38 mouse cellular contexts compared by ENCODE assay signal in the genomic region with DNA sequence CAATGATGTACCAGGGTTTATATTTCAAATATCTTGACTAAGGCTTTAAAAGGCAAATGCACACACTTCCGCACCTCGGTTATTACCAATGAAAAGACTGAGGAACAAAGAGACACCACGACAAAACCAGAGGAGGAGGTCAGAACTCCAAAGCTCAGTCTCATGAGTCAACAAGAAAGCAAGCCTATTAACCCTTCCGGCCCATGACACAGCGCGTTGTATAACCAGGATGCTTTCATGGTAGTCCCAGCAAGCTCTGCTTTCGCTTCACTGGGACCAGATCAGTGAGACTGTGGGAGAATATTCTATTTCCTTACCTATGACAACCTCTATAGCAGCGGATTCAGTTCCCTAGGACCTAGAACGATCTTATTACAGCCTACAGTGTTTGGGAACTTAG. TPM values are rescaled to one million over a fixed set of nuclear protein-coding genes. Genes with fewer than 3 reads are reported as not detected.
DNase-seq lines count a peak whose midpoint lies in the region; ATAC-seq and TF ChIP-seq lines count a peak whose summit lies in the region.
"Had no signal": no experiment of that assay in that cellular context is flagged by ENCODE, and none has a peak within 500 bp of the region (broad histone marks: within the 10 kb centered on the region; RNA-seq: fewer than 3 reads in every experiment).

No protein-coding gene starts in this region.

- H3K4me1 ChIP-seq in hindbrain, embryonic 10.5 days (replicated peaks) = peaks cover 91% of the 10 kb centered on the region
- no peaks in the 10 kb centered on the region for H3K4me1 ChIP-seq in hindbrain, postnatal 0 days (ENCODE audit: insufficient read depth, low read length)
- no peaks in the 10 kb centered on the region; the same call in 1 of the 2 replicates for H3K4me1 ChIP-seq in liver, embryonic 16.5 days (ENCODE audit: control insufficient read depth, low read depth, low read length)
- peaks cover 11% of the 10 kb centered on the region; the same call in 1 of the 2 replicates for H3K4me1 ChIP-seq in liver, embryonic 12.5 days
- H3K4me1 ChIP-seq in midbrain, embryonic 14.5 days (ENCODE audit: control insufficient read depth, insufficient read depth, low read length) = peaks cover 36% of the 10 kb centered on the region
- H3K4me1 ChIP-seq in midbrain, embryonic 15.5 days = peaks cover 15% of the 10 kb centered on the region

- no peak overlapping the region for H3K4me3 ChIP-seq in hindbrain, embryonic 10.5 days
- no peak overlapping the region for H3K4me3 ChIP-seq in hindbrain, postnatal 0 days (ENCODE audit: low read length)
- H3K4me3 ChIP-seq in liver, embryonic 16.5 days (ENCODE audit: low read depth, low read length) = no peak overlapping the region
- no peak overlapping the region for H3K4me3 ChIP-seq in liver, embryonic 12.5 days
- no peak overlapping the region for H3K4me3 ChIP-seq in midbrain, embryonic 14.5 days (replicated peaks; ENCODE audit: low read depth, low read length)
- no peak overlapping the region for H3K4me3 ChIP-seq in midbrain, embryonic 15.5 days
- H3K4me3 ChIP-seq: embryonic facial prominence, embryonic 13.5 days; heart, embryonic 13.5 days; hindbrain, embryonic 12.5 days; limb, embryonic 13.5 days; liver, embryonic 15.5 days; megakaryocyte, embryonic 14.5 days had no signal

- H3K9me3 ChIP-seq in hindbrain, embryonic 10.5 days = no peaks in the 10 kb centered on the region
- no peaks in the 10 kb centered on the region for H3K9me3 ChIP-seq in hindbrain, postnatal 0 days (ENCODE audit: low read length)
- H3K9me3 ChIP-seq in liver, embryonic 16.5 days (replicated peaks; ENCODE audit: control insufficient read depth, low read length) = no peaks in the 10 kb centered on the region
- no peaks in the 10 kb centered on the region for H3K9me3 ChIP-seq in liver, embryonic 12.5 days (replicated peaks)
- H3K9me3 ChIP-seq in midbrain, embryonic 14.5 days (ENCODE audit: control insufficient read depth, low read length) = no peaks in the 10 kb centered on the region
- no peaks in the 10 kb centered on the region for H3K9me3 ChIP-seq in midbrain, embryonic 15.5 days
- H3K9me3 ChIP-seq: embryonic facial prominence, embryonic 13.5 days; heart, embryonic 13.5 days; hindbrain, embryonic 12.5 days; limb, embryonic 13.5 days; liver, embryonic 15.5 days; megakaryocyte, embryonic 14.5 days had no signal

- no peak overlapping the region for H3K9ac ChIP-seq in hindbrain, postnatal 0 days (replicated peaks; ENCODE audit: low read length)
- no peak overlapping the region for H3K9ac ChIP-seq in liver, embryonic 16.5 days (ENCODE audit: low read depth, low read length)
- no peak overlapping the region for H3K9ac ChIP-seq in liver, embryonic 12.5 days
- no peak overlapping the region for H3K9ac ChIP-seq in midbrain, embryonic 14.5 days (replicated peaks; ENCODE audit: low read length)
- H3K9ac ChIP-seq in midbrain, embryonic 15.5 days = no peak overlapping the region
- H3K9ac ChIP-seq: embryonic facial prominence, embryonic 13.5 days; forebrain, postnatal 0 days; heart, embryonic 13.5 days; hindbrain, embryonic 12.5 days; limb, embryonic 13.5 days; liver, embryonic 15.5 days had no signal

- H3K27me3 ChIP-seq in hindbrain, embryonic 10.5 days (ENCODE audit: insufficient read depth, poor library complexity, severe bottlenecking) = no peaks in the 10 kb centered on the region
- no peaks in the 10 kb centered on the region for H3K27me3 ChIP-seq in hindbrain, postnatal 0 days (ENCODE audit: insufficient read depth, low read length)
- H3K27me3 ChIP-seq in liver, embryonic 16.5 days (ENCODE audit: control insufficient read depth, insufficient read depth, low read depth, low read length) = no peaks in the 10 kb centered on the region
- H3K27me3 ChIP-seq in liver, embryonic 12.5 days (replicated peaks) = no peaks in the 10 kb centered on the region
- H3K27me3 ChIP-seq in midbrain, embryonic 14.5 days (ENCODE audit: control insufficient read depth, insufficient read depth, low read length) = no peaks in the 10 kb centered on the region
- H3K27me3 ChIP-seq in midbrain, embryonic 15.5 days (replicated peaks) = no peaks in the 10 kb centered on the region
- H3K27me3 ChIP-seq: embryonic facial prominence, embryonic 13.5 days; hindbrain, embryonic 12.5 days; liver, embryonic 15.5 days; megakaryocyte, embryonic 14.5 days had no signal

- DNase-seq in hindbrain, embryonic 10.5 days (ENCODE audit: low spot score) = peak; percentile 43
- DNase-seq in hindbrain, postnatal 0 days (ENCODE audit: low spot score) = no peak
- peak; percentile 31 for DNase-seq in midbrain, embryonic 14.5 days
- DNase-seq: adrenal gland, adult 2 months; adrenal gland, postnatal 36 days; B cell, adult 2 months; cerebellum, adult 2 months; cerebellum, postnatal 14 days; forebrain, postnatal 0 days; heart, postnatal 10 days; kidney, postnatal 4 days; lung, postnatal 36 days; thymus, adult 2 months; thymus, postnatal 36 days had no signal

- peak overlapping the region; percentile 86 for H3K27ac ChIP-seq in hindbrain, embryonic 10.5 days
- H3K27ac ChIP-seq in hindbrain, postnatal 0 days = no peak overlapping the region
- H3K27ac ChIP-seq in liver, embryonic 16.5 days (ENCODE audit: low read length) = no peak overlapping the region
- no peak overlapping the region for H3K27ac ChIP-seq in liver, embryonic 12.5 days
- no peak overlapping the region for H3K27ac ChIP-seq in midbrain, embryonic 14.5 days (replicated peaks; ENCODE audit: low read depth, low read length)
- H3K27ac ChIP-seq in midbrain, embryonic 15.5 days = no peak overlapping the region
- H3K27ac ChIP-seq: embryonic facial prominence, embryonic 13.5 days; heart, embryonic 13.5 days; hindbrain, embryonic 12.5 days; kidney, postnatal 0 days; limb, embryonic 13.5 days; liver, embryonic 15.5 days had no signal

- H3K4me2 ChIP-seq in hindbrain, postnatal 0 days (ENCODE audit: low read depth, low read length) = no peak overlapping the region
- H3K4me2 ChIP-seq in liver, embryonic 16.5 days (ENCODE audit: low read depth, low read length) = no peak overlapping the region
- H3K4me2 ChIP-seq in liver, embryonic 12.5 days = no peak overlapping the region
- no peak overlapping the region for H3K4me2 ChIP-seq in midbrain, embryonic 14.5 days (ENCODE audit: low read length)
- no peak overlapping the region for H3K4me2 ChIP-seq in midbrain, embryonic 15.5 days
- H3K4me2 ChIP-seq: embryonic facial prominence, embryonic 13.5 days; heart, embryonic 13.5 days; hindbrain, embryonic 12.5 days; limb, embryonic 13.5 days; liver, embryonic 15.5 days had no signal

- no peak for TF ChIP-seq CTCF in hindbrain, postnatal 0 days (IDR thresholded peaks at IDR 0.05; ENCODE audit: low read depth)

- H3K36me3 ChIP-seq in hindbrain, embryonic 10.5 days = no peaks in the 10 kb centered on the region; the same call in 1 of the 2 replicates
- H3K36me3 ChIP-seq in hindbrain, postnatal 0 days (ENCODE audit: insufficient read depth, low read length) = no peaks in the 10 kb centered on the region
- no peaks in the 10 kb centered on the region for H3K36me3 ChIP-seq in liver, embryonic 16.5 days (ENCODE audit: control insufficient read depth, insufficient read depth)
- H3K36me3 ChIP-seq in liver, embryonic 12.5 days = no peaks in the 10 kb centered on the region
- H3K36me3 ChIP-seq in midbrain, embryonic 14.5 days (ENCODE audit: control insufficient read depth, insufficient read depth, low read length) = no peaks in the 10 kb centered on the region
- H3K36me3 ChIP-seq in midbrain, embryonic 15.5 days (replicated peaks) = no peaks in the 10 kb centered on the region
- H3K36me3 ChIP-seq: embryonic facial prominence, embryonic 13.5 days; heart, embryonic 13.5 days; hindbrain, embryonic 12.5 days; limb, embryonic 13.5 days; liver, embryonic 15.5 days had no signal

- ATAC-seq in hindbrain, postnatal 0 days = no peak
- peak; percentile 51; the same call in 1 of the 2 replicates for ATAC-seq in liver, embryonic 16.5 days (ENCODE audit: low read depth)
- no peak for ATAC-seq in liver, embryonic 12.5 days
- ATAC-seq in midbrain, embryonic 14.5 days (ENCODE audit: low FRiP score, low TSS enrichment) = no peak
- no peak for ATAC-seq in midbrain, embryonic 15.5 days (replicated peaks)
- no peak for ATAC-seq in megakaryocyte progenitor cell, adult 5-6 weeks (replicated peaks; ENCODE audit: poor library complexity)
- ATAC-seq: activated CD4-positive, CD25-positive, alpha-beta regulatory T cell, adult 4 months; forebrain, postnatal 0 days; intestine, postnatal 0 days had no signal

- WGBS in hindbrain, embryonic 10.5 days = 50% methylated on average over 9 of the region's 9 CpGs
- 47% methylated on average over 9 of the region's 9 CpGs for WGBS in hindbrain, postnatal 0 days
- WGBS in liver, embryonic 16.5 days (ENCODE audit: insufficient replicate concordance) = 57% methylated on average over 9 of the region's 9 CpGs
- 76% methylated on average over 9 of the region's 9 CpGs for WGBS in liver, embryonic 12.5 days (ENCODE audit: insufficient replicate concordance)
- WGBS in midbrain, embryonic 14.5 days = 34% methylated on average over 9 of the region's 9 CpGs
- WGBS in midbrain, embryonic 15.5 days = 46% methylated on average over 9 of the region's 9 CpGs

RNA-seq across cellular contexts. Expression of gene Ifnk, which starts 25.1 kb away (rescaled TPM):
- polyA plus RNA-seq in hindbrain, embryonic 10.5 days (2016; fragmentation: Nextera tagmentation; extraction: Ambion mirVana) = 0.26 and 0.41 TPM in 2 replicates
- total RNA-seq in hindbrain, postnatal 0 days (2014; rRNA removed) = not detected in 2 replicates
- not detected in 2 replicates for polyA plus RNA-seq in hindbrain, postnatal 0 days (2015; fragmentation: Nextera tagmentation; extraction: Ambion mirVana)
- polyA plus RNA-seq in liver, embryonic 16.5 days (2015; fragmentation: Nextera tagmentation; extraction: Ambion mirVana) = 0.14 and 0.27 TPM in 2 replicates
- 0.17 TPM in 1 of 2 replicates, not detected in the other for polyA plus RNA-seq in liver, embryonic 12.5 days (2016; fragmentation: Nextera tagmentation; extraction: Ambion mirVana)
- polyA plus RNA-seq in midbrain, embryonic 14.5 days (2014; fragmentation: Nextera tagmentation; extraction: Ambion mirVana) = not detected in 2 replicates
- not detected in 2 replicates for polyA plus RNA-seq in midbrain, embryonic 15.5 days (2015; fragmentation: Nextera tagmentation; extraction: Ambion mirVana)
- total RNA-seq in megakaryocyte progenitor cell, adult 5-6 weeks (2015) = not detected in 2 replicates
- total RNA-seq in megakaryocyte progenitor cell, adult 5-6 weeks (2017) = not detected in 2 replicates
- total RNA-seq: adrenal gland, adult 2 months; adrenal gland, postnatal 36 days; ES-E14; forebrain, postnatal 0 days; gastrocnemius, adult 8-10 months; gastrocnemius, postnatal 4 days; heart, adult 8-10 months; heart, postnatal 10 days; layer of hippocampus, adult 8-10 months; layer of hippocampus, postnatal 25 days; left cerebral cortex, adult 8-10 months; left cerebral cortex, postnatal 36 days; neutrophil, adult 5-6 weeks had no signal
- polyA plus RNA-seq: activated CD4-positive, CD25-positive, alpha-beta regulatory T cell, adult 4 months; adrenal gland, adult 2 months; cerebellum, adult 2 months; cortical plate, adult 2 months; forebrain, postnatal 0 days; heart, embryonic 13.5 days; hindbrain, embryonic 12.5 days; kidney, postnatal 0 days; lung, embryonic 16.5 days; thymus, adult 2 months had no signal

RNA-seq across cellular contexts. Expression of gene Mob3b, which starts 30.5 kb away (rescaled TPM):
- polyA plus RNA-seq in hindbrain, embryonic 10.5 days (2016; fragmentation: Nextera tagmentation; extraction: Ambion mirVana) = 13.1 and 19.6 TPM in 2 replicates
- total RNA-seq in hindbrain, postnatal 0 days (2014; rRNA removed) = 2.3 and 2.9 TPM in 2 replicates
- 3.1 and 3.2 TPM in 2 replicates for polyA plus RNA-seq in hindbrain, postnatal 0 days (2015; fragmentation: Nextera tagmentation; extraction: Ambion mirVana)
- polyA plus RNA-seq in liver, embryonic 16.5 days (2015; fragmentation: Nextera tagmentation; extraction: Ambion mirVana) = 9.6 and 10.2 TPM in 2 replicates
- 6.0 and 7.1 TPM in 2 replicates for polyA plus RNA-seq in liver, embryonic 12.5 days (2016; fragmentation: Nextera tagmentation; extraction: Ambion mirVana)
- polyA plus RNA-seq in midbrain, embryonic 14.5 days (2014; fragmentation: Nextera tagmentation; extraction: Ambion mirVana) = 3.2 and 5.5 TPM in 2 replicates
- 5.6 and 5.8 TPM in 2 replicates for polyA plus RNA-seq in midbrain, embryonic 15.5 days (2015; fragmentation: Nextera tagmentation; extraction: Ambion mirVana)
- 5.4 and 6.2 TPM in 2 replicates for total RNA-seq in megakaryocyte progenitor cell, adult 5-6 weeks (2015)
- 2.5 and 3.2 TPM in 2 replicates for total RNA-seq in megakaryocyte progenitor cell, adult 5-6 weeks (2017)
